Mouse (Mus musculus): ENCODE data around the gene Nr1d1. TPM values are rescaled to one million over a fixed set of nuclear protein-coding genes. Genes with fewer than 3 reads are reported as not detected.
A peak's percentile ranks its signal among the peaks of the same experiment; 100 is the strongest.

Nr1d1 gene
- total and polyA plus RNA-seq, 3 experiments = 35.5 to 208 (median 111) TPM

DNA sequence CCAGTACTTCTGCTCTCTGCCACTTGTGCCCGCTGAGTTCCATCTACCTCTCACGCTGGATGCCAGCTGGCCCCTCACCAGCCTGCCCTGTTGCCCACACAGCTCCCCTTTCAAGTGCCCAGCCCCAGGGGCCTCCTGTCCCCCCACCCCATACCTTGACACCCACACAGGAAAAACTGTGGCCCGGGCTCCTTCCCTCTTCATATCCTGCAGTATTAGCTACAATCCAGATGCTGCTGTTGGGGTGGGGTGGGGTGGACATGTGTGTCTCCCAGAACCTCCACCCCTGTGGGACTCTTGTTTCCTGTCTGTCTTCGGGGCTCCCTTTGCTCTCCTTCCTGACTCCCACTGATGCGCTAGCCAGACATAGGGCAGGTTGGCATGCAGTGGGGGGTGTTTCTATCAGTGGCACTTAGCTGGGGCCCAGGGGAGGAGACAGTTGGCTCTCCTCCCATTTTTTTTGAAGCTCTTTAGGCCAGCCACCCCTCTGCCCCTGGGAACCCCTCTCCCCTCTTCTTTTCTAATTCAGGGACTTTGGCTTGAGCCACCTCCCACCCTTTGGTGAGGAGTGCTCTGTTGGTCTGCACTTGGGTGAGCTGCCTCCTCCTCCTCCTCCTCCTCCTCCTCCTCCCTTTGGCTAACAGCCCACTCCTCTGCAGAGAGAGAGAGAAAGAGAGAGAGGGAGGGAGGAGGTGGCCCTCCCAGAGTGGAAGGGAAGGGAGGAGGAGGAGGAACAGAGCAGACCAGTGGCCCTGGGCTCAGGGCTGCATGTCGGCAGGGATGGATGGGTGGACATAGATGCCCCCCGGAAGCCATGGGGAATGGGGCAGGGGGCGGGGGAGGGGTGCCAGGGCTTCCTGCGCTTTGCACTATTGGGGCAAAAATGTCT is 9.5 kb downstream of the Nr1d1 start:
- Histone ChIP-seq H3K79me2 (replicated peaks; ENCODE audit: control insufficient read depth, insufficient read depth, low read length) (no peaks in the 10 kb centered on the region), H3K4me3 (no peak overlapping the region), H3K9ac (ENCODE audit: low read depth, low read length) (peak overlapping the region; percentile 17), H3K36me3 (ENCODE audit: control insufficient read depth, insufficient read depth, low read length) (peaks cover 29% of the 10 kb centered on the region), H3K27me3 (ENCODE audit: control insufficient read depth, insufficient read depth, low read length) (no peaks in the 10 kb centered on the region), H3K27ac (peak overlapping the region; percentile 81), H3K4me1 (ENCODE audit: control insufficient read depth, insufficient read depth, low read length) (peaks cover 20% of the 10 kb centered on the region)
- 15% methylated on average over 6 of the region's 9 CpGs for WGBS
- peak; percentile 72 to 75 for DNase-seq
- intact Hi-C loops (cut with DNase I) = no loop called here
- no peak for TF ChIP-seq CTCF (IDR thresholded peaks at IDR 0.05)
- TF ChIP-seq EP300 (IDR thresholded peaks at IDR 0.05; ENCODE audit: insufficient read depth, low read depth, low read length) = peak; percentile 42; the same call in 1 of the 2 replicates

DNA sequence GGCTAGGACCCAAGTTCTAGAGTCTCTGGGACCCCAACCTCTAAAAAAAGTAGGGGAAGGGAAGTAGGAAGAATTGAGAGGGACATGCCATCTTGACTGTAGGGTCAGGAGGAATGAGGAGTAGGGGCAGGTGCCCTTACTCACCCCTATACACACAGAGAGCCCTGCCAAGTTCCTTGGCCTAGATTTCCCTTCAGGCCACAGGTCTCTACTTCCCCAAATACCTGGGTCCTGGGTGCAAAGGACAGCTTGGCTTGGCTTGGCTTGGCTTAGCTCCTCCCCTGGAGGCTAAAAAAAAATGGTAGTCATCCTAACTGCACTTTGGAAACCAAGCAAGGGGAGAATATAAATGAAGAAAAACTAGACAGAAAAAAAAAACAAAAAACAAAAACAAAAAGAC is 10.4 kb downstream of the Nr1d1 start:
- no peak overlapping the region for H3K9ac ChIP-seq (ENCODE audit: low read depth, low read length)
- H3K4me3 ChIP-seq = no peak overlapping the region
- H3K36me3 ChIP-seq (ENCODE audit: control insufficient read depth, insufficient read depth, low read length) = peaks cover 21% of the 10 kb centered on the region
- intact Hi-C loops (cut with DNase I) = no loop called here
- peak overlapping the region; percentile 81 for H3K27ac ChIP-seq
- no peaks in the 10 kb centered on the region for H3K27me3 ChIP-seq (ENCODE audit: control insufficient read depth, insufficient read depth, low read length)
- H3K79me2 ChIP-seq (replicated peaks; ENCODE audit: control insufficient read depth, insufficient read depth, low read length) = no peaks in the 10 kb centered on the region
- peaks cover 13% of the 10 kb centered on the region for H3K4me1 ChIP-seq (ENCODE audit: control insufficient read depth, insufficient read depth, low read length)
- TF ChIP-seq CTCF (IDR thresholded peaks at IDR 0.05) = no peak
- TF ChIP-seq EP300 (IDR thresholded peaks at IDR 0.05; ENCODE audit: insufficient read depth, low read depth, low read length) = no peak
- no peak for TF ChIP-seq POLR2A (IDR thresholded peaks at IDR 0.05; ENCODE audit: insufficient read depth, low read depth, low read length)
- no peak for DNase-seq

DNA sequence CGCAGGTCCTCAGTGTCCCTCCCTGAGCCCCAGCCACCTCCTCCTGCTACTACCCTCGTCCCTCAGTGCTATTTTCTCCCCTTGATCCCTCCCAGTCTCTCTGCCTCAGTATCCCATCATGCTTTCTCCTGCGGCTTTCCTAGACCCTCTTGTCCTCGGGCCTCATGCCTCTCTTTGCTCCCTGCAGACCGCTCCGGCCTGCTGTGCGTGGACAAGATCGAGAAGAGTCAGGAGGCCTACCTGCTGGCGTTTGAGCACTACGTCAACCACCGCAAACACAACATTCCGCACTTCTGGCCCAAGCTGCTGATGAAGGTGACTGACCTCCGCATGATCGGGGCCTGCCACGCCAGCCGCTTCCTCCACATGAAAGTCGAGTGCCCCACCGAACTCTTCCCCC is 11.0 kb downstream of the Nr1d1 start:
- Histone ChIP-seq H3K36me3 (ENCODE audit: control insufficient read depth, insufficient read depth, low read length) (peaks cover 14% of the 10 kb centered on the region), H3K9ac (ENCODE audit: low read depth, low read length) (no peak overlapping the region), H3K27ac (no peak overlapping the region; the same call in 1 of the 2 replicates), H3K27me3 (ENCODE audit: control insufficient read depth, insufficient read depth, low read length) (no peaks in the 10 kb centered on the region), H3K4me3 (no peak overlapping the region), H3K79me2 (replicated peaks; ENCODE audit: control insufficient read depth, insufficient read depth, low read length) (no peaks in the 10 kb centered on the region), H3K4me1 (ENCODE audit: control insufficient read depth, insufficient read depth, low read length) (peaks cover 8% of the 10 kb centered on the region)
- intact Hi-C loops (cut with DNase I) = no loop called here
- peak; percentile 13 to 22 for DNase-seq
- WGBS = 80% methylated on average over 18 of the region's 18 CpGs
- TF ChIP-seq EP300 (IDR thresholded peaks at IDR 0.05; ENCODE audit: insufficient read depth, low read depth, low read length) (no peak), POLR2A (IDR thresholded peaks at IDR 0.05; ENCODE audit: insufficient read depth, low read depth, low read length) (no peak), CTCF (IDR thresholded peaks at IDR 0.05) (no peak)

DNA sequence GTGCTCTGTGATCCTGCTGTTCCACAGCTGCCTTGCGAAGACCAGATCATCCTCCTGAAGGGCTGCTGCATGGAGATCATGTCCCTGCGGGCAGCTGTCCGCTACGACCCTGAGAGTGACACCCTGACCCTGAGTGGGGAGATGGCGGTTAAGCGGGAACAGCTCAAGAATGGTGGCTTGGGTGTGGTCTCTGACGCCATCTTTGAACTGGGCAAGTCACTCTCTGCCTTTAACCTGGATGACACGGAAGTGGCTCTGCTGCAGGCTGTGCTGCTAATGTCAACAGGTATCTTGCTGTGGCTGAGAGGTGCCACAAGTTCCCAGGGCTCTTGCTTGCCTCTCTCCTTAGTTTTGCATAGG is 11.7 kb downstream of the Nr1d1 start:
- intact Hi-C loops (cut with DNase I) = no loop called here
- DNase-seq = peak in 1 of 2 experiments; percentile 33
- peak overlapping the region; percentile 38 for H3K27ac ChIP-seq

DNA sequence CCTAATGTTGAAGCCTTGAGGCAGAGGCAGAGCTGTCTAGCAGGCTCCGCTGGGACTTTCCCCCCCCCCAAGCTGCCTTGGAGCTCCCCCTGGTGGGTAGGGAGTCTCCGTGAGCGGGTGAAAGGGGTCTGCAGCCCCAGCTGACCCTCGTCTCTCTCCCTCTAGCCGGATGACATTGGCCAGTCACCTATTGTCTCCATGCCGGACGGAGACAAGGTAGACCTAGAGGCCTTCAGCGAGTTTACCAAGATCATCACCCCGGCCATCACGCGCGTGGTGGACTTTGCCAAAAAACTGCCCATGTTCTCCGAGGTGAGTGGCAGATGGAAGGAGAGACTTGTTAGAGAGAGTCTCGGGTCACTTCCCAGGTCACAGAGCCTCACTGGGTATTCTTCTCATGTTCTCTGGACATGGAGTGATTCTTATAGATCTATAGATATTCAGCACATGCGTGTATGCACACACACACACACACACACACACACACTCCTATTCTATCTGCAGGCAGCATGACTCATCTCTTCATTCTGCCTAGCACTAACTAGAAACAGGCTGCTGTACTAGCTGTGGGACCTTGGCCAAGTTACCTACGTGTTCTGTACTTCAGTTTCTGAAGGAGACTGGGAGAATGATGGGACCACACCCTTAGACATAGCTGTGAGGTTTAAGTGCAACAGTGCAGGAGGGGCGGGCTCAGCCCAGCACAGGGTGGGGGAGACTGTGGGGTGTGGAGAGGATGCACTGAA is 12.2 kb downstream of the Nr1d1 start:
- H3K36me3 ChIP-seq (ENCODE audit: control insufficient read depth, insufficient read depth, low read length) = peaks cover 5% of the 10 kb centered on the region
- peak overlapping the region; percentile 38 for H3K27ac ChIP-seq
- no peaks in the 10 kb centered on the region for H3K79me2 ChIP-seq (replicated peaks; ENCODE audit: control insufficient read depth, insufficient read depth, low read length)
- intact Hi-C loops (cut with DNase I) = no loop called here
- peak; percentile 68 for TF ChIP-seq CTCF (IDR thresholded peaks at IDR 0.05)
- no peak for TF ChIP-seq POLR2A (IDR thresholded peaks at IDR 0.05; ENCODE audit: insufficient read depth, low read depth, low read length)
- H3K9ac ChIP-seq (ENCODE audit: low read depth, low read length) = no peak overlapping the region
- 50% methylated on average over 17 of the region's 17 CpGs for WGBS
- H3K4me1 ChIP-seq (ENCODE audit: control insufficient read depth, insufficient read depth, low read length) = peaks cover 6% of the 10 kb centered on the region
- H3K4me3 ChIP-seq = no peak overlapping the region
- DNase-seq = peak; percentile 24 to 50
- no peaks in the 10 kb centered on the region for H3K27me3 ChIP-seq (ENCODE audit: control insufficient read depth, insufficient read depth, low read length)

More for the DNA sequence above, 11.7 kb downstream of the Nr1d1 start:
- peaks cover 6% of the 10 kb centered on the region for H3K4me1 ChIP-seq (ENCODE audit: control insufficient read depth, insufficient read depth, low read length)
- peaks cover 10% of the 10 kb centered on the region for H3K36me3 ChIP-seq (ENCODE audit: control insufficient read depth, insufficient read depth, low read length)
- no peak overlapping the region for H3K9ac ChIP-seq (ENCODE audit: low read depth, low read length)
- no peaks in the 10 kb centered on the region for H3K27me3 ChIP-seq (ENCODE audit: control insufficient read depth, insufficient read depth, low read length)
- H3K4me3 ChIP-seq = no peak overlapping the region
- 84% methylated on average over 8 of the region's 8 CpGs for WGBS
- no peaks in the 10 kb centered on the region for H3K79me2 ChIP-seq (replicated peaks; ENCODE audit: control insufficient read depth, insufficient read depth, low read length)
- TF ChIP-seq POLR2A (IDR thresholded peaks at IDR 0.05; ENCODE audit: insufficient read depth, low read depth, low read length) (no peak), EP300 (IDR thresholded peaks at IDR 0.05; ENCODE audit: insufficient read depth, low read depth, low read length) (no peak), CTCF (IDR thresholded peaks at IDR 0.05) (no peak)

DNA sequence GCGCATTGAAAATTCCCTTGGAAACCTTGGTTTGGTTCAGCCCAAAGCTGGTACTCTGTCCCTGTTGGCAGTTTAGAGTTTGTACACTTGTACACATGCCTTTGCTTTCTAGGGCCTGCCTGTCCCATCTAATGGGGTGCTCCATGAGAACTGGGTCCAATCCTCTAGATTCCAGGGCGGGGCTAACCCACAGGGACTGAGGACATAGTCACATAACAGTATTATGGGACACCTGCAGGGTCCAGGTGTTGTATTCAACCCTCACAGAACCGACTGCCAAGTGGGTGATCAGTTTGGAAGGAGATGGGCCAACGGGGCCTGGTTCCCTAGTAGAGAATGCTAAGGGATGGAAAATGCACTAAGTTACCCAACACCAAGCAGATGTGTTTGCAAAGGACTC is 13.2 kb downstream of the Nr1d1 start:
- TF ChIP-seq POLR2A (IDR thresholded peaks at IDR 0.05; ENCODE audit: insufficient read depth, low read depth, low read length) = no peak
- no peak for TF ChIP-seq EP300 (IDR thresholded peaks at IDR 0.05; ENCODE audit: insufficient read depth, low read depth, low read length)
- no peak for TF ChIP-seq CTCF (IDR thresholded peaks at IDR 0.05)
- no peaks in the 10 kb centered on the region for H3K27me3 ChIP-seq (ENCODE audit: control insufficient read depth, insufficient read depth, low read length)
- H3K27ac ChIP-seq = no peak overlapping the region
- H3K36me3 ChIP-seq (ENCODE audit: control insufficient read depth, insufficient read depth, low read length) = peaks cover 2% of the 10 kb centered on the region; the same call in 1 of the 2 replicates
- WGBS = 91% methylated on average over 4 of the region's 4 CpGs
- H3K9ac ChIP-seq (ENCODE audit: low read depth, low read length) = no peak overlapping the region
- intact Hi-C loops (cut with DNase I) = no loop called here
- H3K79me2 ChIP-seq (replicated peaks; ENCODE audit: control insufficient read depth, insufficient read depth, low read length) = no peaks in the 10 kb centered on the region
- H3K4me1 ChIP-seq (ENCODE audit: control insufficient read depth, insufficient read depth, low read length) = peaks cover 6% of the 10 kb centered on the region
- H3K4me3 ChIP-seq = no peak overlapping the region
- no peak for DNase-seq

Measured in heart, adult 2 months (tissue).